Mouse (Mus musculus) hindbrain, embryonic 14.5 days (tissue): ENCODE data around the gene Exoc6b. TPM values are rescaled to one million over a fixed set of nuclear protein-coding genes. Genes with fewer than 3 reads are reported as not detected.

Source experiments
- ATAC-seq: fragments of 200-750 bp; cut with Nextera tagmentation; 2 replicates; pipeline ENCODE4 v1.8.0; 2017; ENCODE audit warnings: moderate number of reproducible peaks, mild to moderate bottlenecking, moderate TSS enrichment, moderate library complexity; ENCODE audit not compliant: low FRiP score
- DNase-seq: peaks from one replicate; pipeline ENCODE4 v3.0.0-alpha.2; 2015; ENCODE audit warnings: low spot score
- H3K27ac ChIP-seq: fragments of 300-500 bp; sonication (generic); 2 replicates; pipeline ENCODE4 v1.5.1; 2014; ENCODE audit warnings: mild to moderate bottlenecking, moderate library complexity
- H3K27me3 ChIP-seq: fragments of 300-500 bp; sonication (generic); 2 replicates; pipeline ENCODE4 v1.6.1; 2014; ENCODE audit warnings: mild to moderate bottlenecking, low read length, mixed read lengths; ENCODE audit not compliant: control insufficient read depth, insufficient read depth
- H3K36me3 ChIP-seq: fragments of 300-500 bp; sonication (generic); replicated peaks from 2 replicates; pipeline ENCODE4 v1.6.1; 2014; ENCODE audit not compliant: control insufficient read depth, insufficient read depth
- H3K4me1 ChIP-seq: fragments of 300-500 bp; sonication (generic); replicated peaks from 2 replicates; pipeline ENCODE4 v1.6.1; 2014; ENCODE audit warnings: antibody characterized with exemption, low read length, mixed read lengths; ENCODE audit not compliant: control insufficient read depth, insufficient read depth
- H3K4me2 ChIP-seq: fragments of 300-500 bp; sonication (generic); replicated peaks from 2 replicates; pipeline ENCODE4 v1.6.1; 2014; ENCODE audit warnings: mild to moderate bottlenecking, moderate library complexity
- H3K4me3 ChIP-seq: fragments of 300-500 bp; sonication (generic); replicated peaks from 2 replicates; pipeline ENCODE4 v1.5.1; 2014; ENCODE audit warnings: mild to moderate bottlenecking, low read length
- H3K9ac ChIP-seq: fragments of 300-500 bp; sonication (generic); 2 replicates; pipeline ENCODE4 v1.6.1; 2014
- H3K9me3 ChIP-seq: fragments of 300-500 bp; sonication (generic); 2 replicates; pipeline ENCODE4 v1.6.1; 2016; ENCODE audit warnings: low read length; ENCODE audit not compliant: control insufficient read depth
- whole genome bisulfite sequencing: fragments of 180-500 bp; shearing (Covaris S2); extraction: QIAGEN DNeasy Blood & Tissue Kit; methylation state at CpG from one replicate; pipeline ENCODE4 v1.1.7; 2014; 5-methylcytosine and 5-hydroxymethylcytosine counted together
- polyA plus RNA-seq: library from polyadenylated mRNA; unstranded; fragments of >200 nt; fragmentation: Nextera tagmentation; extraction: Ambion mirVana; gene quantifications from 2 replicates; pipeline ENCODE4 v1.2.1, GENCODE M21; 2014

Exoc6b gene
- polyA plus RNA-seq, 1 experiment from 2014 or later = 61.7 TPM

DNA sequence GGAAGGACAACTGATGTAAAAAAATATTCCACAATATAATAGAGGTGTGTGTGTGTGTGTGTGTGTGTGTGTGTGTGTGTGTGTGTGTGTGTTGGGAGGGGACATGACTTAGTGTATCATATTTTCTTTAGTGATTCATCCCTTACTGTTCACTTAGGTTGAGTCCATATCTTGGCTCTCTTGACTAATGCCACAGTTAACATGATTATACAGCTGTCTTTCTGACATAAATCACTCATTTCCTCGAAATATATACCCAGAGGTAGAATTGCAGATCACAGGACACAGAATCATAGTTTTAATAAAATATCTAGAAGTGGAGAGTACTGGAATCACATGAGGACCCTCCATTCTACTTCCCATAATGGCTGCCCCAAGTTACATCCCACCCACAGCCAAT is 117.7 kb downstream of the Exoc6b start:
- no peak overlapping the region for H3K4me2 ChIP-seq
- H3K9me3 ChIP-seq = no peaks in the 10 kb centered on the region
- WGBS = 71% methylated on average over 1 of the region's 1 CpGs
- no peaks in the 10 kb centered on the region; the same call in 1 of the 2 replicates for H3K4me1 ChIP-seq
- no peaks in the 10 kb centered on the region for H3K36me3 ChIP-seq
- no peak for DNase-seq
- no peak overlapping the region for H3K27ac ChIP-seq
- no peak overlapping the region for H3K9ac ChIP-seq
- no peak overlapping the region for H3K4me3 ChIP-seq
- H3K27me3 ChIP-seq = no peaks in the 10 kb centered on the region
- ATAC-seq = no peak

- Histone ChIP-seq H3K9me3 (no peaks in the 10 kb centered on the region), H3K27ac (no peak overlapping the region), H3K4me3 (no peak overlapping the region), H3K4me1 (no peaks in the 10 kb centered on the region; the same call in 1 of the 2 replicates), H3K4me2 (no peak overlapping the region), H3K9ac (no peak overlapping the region), H3K27me3 (no peaks in the 10 kb centered on the region), H3K36me3 (no peaks in the 10 kb centered on the region)
- DNase-seq (peak; percentile 62), ATAC-seq (no peak)
- 42% methylated on average over 3 of the region's 3 CpGs for WGBS
These were observed 122.7 kb downstream of the Exoc6b start for GRCm38 (mm10) chr6:84946569-84946968.

DNA sequence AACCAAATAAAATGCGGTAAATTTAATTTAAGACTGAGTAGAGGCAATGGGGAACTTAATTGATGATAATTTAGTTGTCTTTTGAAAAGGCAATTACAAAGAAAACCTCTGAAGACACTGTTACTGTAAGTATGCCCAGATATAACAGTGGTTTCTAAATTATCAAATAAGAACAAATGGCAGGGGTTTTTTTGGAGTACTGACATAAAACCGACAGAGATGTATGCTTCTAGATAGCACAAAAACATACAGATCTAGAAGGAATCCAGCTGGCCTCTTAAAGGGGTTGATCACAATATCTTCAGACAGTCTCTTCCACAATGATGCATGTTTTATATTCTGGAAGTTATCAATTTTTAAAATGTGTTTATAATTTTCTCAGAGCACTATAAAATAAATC is 123.2 kb downstream of the Exoc6b start:
- Histone ChIP-seq H3K9ac (no peak overlapping the region), H3K4me2 (no peak overlapping the region), H3K4me3 (no peak overlapping the region), H3K4me1 (no peaks in the 10 kb centered on the region; the same call in 1 of the 2 replicates), H3K27me3 (no peaks in the 10 kb centered on the region), H3K9me3 (no peaks in the 10 kb centered on the region), H3K27ac (no peak overlapping the region), H3K36me3 (no peaks in the 10 kb centered on the region)
- no peak for ATAC-seq
- no peak for DNase-seq
- 80% methylated on average over 2 of the region's 2 CpGs for WGBS

DNA sequence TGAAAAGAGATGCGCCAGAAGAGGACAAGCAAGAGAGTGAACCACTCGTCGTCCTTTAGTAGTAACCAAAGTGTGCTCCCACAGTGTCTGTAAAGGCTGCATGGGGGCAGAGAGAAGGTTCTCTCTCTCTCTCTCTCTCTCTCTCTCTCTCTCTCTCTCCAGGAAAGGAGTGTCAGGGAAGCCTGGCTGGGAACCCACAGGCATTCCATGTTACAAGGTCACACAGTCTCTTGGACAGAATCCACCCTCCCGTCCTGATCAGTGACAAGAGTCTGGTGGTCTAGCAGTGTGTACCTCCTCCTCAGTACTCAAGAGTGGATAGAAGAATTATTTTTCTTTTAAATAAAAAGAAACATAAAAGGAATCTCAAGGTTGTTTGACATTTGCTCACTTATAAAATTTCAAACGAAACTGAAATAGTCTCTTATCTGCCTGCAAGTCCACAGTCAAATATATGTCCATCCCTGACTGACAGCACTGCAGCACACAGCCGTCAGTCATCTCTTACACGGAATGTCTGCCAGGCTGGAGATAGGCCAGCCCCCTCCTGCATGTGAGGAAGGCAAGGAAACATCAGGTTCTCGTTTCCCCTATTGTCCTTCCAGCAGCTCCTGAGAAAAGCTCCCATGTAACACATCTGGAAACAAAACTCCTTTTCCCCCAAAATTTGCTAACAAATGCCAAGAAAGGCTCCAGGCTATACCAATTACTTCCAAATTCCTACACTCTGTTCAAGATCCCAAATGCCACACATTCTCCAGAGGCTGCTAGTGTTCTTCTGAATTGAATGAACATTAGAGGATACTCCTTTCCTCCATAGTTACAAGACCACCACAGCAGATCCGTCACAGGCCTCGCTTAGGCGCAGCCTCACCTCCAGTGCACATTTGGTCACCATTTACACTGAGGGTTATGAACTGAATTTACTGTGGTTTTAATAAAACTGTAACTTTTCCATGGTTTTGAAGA is 136.1 kb downstream of the Exoc6b start:
- Histone ChIP-seq H3K4me3 (no peak overlapping the region), H3K27me3 (no peaks in the 10 kb centered on the region), H3K4me2 (no peak overlapping the region), H3K4me1 (no peaks in the 10 kb centered on the region), H3K36me3 (no peaks in the 10 kb centered on the region), H3K27ac (no peak overlapping the region), H3K9me3 (no peaks in the 10 kb centered on the region), H3K9ac (no peak overlapping the region)
- 76% methylated on average over 11 of the region's 11 CpGs for WGBS
- no peak for DNase-seq
- ATAC-seq = no peak

GRCm38 (mm10) chr6:84931051-84931450 is 138.3 kb downstream of the Exoc6b start:
- WGBS = 42% methylated on average over 1 of the region's 1 CpGs
- H3K4me1 ChIP-seq = no peaks in the 10 kb centered on the region
- H3K36me3 ChIP-seq = no peaks in the 10 kb centered on the region
- no peak overlapping the region for H3K4me3 ChIP-seq
- H3K9me3 ChIP-seq = no peaks in the 10 kb centered on the region
- ATAC-seq (no peak), DNase-seq (no peak)
- H3K4me2 ChIP-seq = no peak overlapping the region
- no peak overlapping the region for H3K27ac ChIP-seq
- H3K27me3 ChIP-seq = no peaks in the 10 kb centered on the region
- H3K9ac ChIP-seq = 0 out of 2 replicates have a peak overlapping the region, but pooled peaks have one; percentile 1

DNA sequence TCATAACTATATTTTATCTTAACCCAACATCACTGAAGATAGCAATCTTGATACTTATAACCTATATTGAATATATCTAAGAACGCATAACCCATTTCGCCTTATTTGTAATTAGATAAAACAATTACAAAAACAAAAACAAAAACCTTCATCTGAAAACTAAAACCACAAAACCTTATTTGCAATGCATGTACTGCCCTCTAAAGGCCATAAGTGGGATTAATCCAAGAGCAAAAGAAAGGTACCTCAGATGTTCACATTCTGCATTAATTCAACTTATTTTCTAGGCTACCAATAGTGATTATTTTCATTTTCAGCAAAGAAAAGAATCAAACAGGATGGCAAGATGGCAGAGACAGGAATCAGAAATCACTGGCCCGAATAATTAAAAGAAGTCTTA is 143.2 kb downstream of the Exoc6b start:
- 60% methylated on average over 3 of the region's 3 CpGs for whole genome bisulfite sequencing
- H3K9ac ChIP-seq = no peak overlapping the region
- no peaks in the 10 kb centered on the region for H3K27me3 ChIP-seq
- H3K4me3 ChIP-seq = no peak overlapping the region
- peak; percentile 65 for DNase-seq
- H3K27ac ChIP-seq = no peak overlapping the region
- peaks cover 20% of the 10 kb centered on the region for H3K4me1 ChIP-seq
- ATAC-seq = no peak
- H3K4me2 ChIP-seq = no peak overlapping the region
- no peaks in the 10 kb centered on the region for H3K36me3 ChIP-seq
- no peaks in the 10 kb centered on the region for H3K9me3 ChIP-seq

DNA sequence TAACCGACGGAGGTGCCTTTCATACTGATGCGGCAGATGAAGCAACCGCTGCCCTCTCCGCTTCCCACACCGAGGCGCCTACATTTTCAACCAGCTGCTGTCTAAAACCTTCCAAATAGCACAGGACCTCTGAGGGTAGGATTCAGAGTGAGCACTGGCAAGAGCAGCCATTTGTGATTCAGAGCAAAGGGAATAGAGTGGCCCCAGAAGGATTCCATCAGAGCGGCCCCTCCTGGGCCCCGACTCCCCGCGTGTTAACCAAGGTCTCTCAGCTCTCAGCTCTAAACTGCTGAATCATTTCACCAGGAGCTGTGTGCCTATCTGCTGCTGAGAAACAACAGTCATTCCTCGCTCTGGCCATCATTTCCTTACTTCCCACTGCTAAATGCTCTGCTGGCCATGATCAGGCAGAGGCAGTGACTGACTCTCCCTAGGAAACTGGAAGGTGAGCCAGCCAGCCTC is 145.5 kb downstream of the Exoc6b start:
- peak overlapping the region; percentile 30 for H3K4me2 ChIP-seq
- no peaks in the 10 kb centered on the region for H3K36me3 ChIP-seq
- peak overlapping the region; percentile 39; the same call in 1 of the 2 replicates for H3K9ac ChIP-seq
- no peak overlapping the region for H3K4me3 ChIP-seq
- no peaks in the 10 kb centered on the region for H3K27me3 ChIP-seq
- WGBS = 12% methylated on average over 12 of the region's 12 CpGs
- H3K9me3 ChIP-seq = no peaks in the 10 kb centered on the region
- ATAC-seq (no peak; the same call in 1 of the 2 replicates), DNase-seq (no peak)
- peak overlapping the region; percentile 69 for H3K27ac ChIP-seq
- H3K4me1 ChIP-seq = peaks cover 20% of the 10 kb centered on the region

- ATAC-seq (no peak), DNase-seq (peak; percentile 39)
- Histone ChIP-seq H3K36me3 (no peaks in the 10 kb centered on the region), H3K4me1 (no peaks in the 10 kb centered on the region), H3K4me3 (no peak overlapping the region), H3K4me2 (no peak overlapping the region), H3K27ac (no peak overlapping the region), H3K27me3 (no peaks in the 10 kb centered on the region), H3K9ac (no peak overlapping the region), H3K9me3 (no peaks in the 10 kb centered on the region)
- WGBS = 36% methylated on average over 2 of the region's 2 CpGs
These were observed 153.0 kb downstream of the Exoc6b start for GRCm38 (mm10) chr6:84916291-84916690.

DNA sequence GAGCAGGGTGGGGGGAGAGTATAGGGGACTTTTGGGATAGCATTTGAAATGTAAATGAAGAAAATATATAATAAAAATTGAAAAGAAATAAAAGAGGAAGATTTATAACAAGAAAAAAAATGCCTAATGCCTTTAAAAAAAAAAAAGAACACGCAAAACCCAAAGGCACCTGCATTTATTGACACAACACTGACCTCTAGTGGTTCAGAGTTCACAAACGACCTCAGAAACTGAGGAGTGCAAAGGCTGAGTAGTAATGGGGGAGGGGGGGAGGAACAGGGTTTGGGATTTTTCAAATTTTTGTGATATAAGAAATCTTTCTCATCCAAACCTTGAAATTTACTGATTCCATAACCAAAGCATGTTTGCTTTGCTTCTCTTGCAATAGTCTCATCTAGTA is 156.9 kb downstream of the Exoc6b start:
- WGBS = 6% methylated on average over 2 of the region's 2 CpGs
- Histone ChIP-seq H3K27me3 (no peaks in the 10 kb centered on the region), H3K4me1 (no peaks in the 10 kb centered on the region), H3K4me3 (no peak overlapping the region), H3K27ac (no peak overlapping the region), H3K9me3 (no peaks in the 10 kb centered on the region), H3K9ac (no peak overlapping the region), H3K4me2 (no peak overlapping the region), H3K36me3 (no peaks in the 10 kb centered on the region)
- DNase-seq (peak; percentile 71), ATAC-seq (no peak)
